Mouse (Mus musculus) spleen, adult 18-20 months (tissue): Measurements from ENCODE around the gene Gpc1.

ENCODE experiments used
- DNase-seq, 2 experiments: peaks; one replicate each; pipeline ENCODE4 v3.0.0; 2022; ENCODE audit warnings: mixed read lengths in 2 of 2

The Gpc1 gene

DNA sequence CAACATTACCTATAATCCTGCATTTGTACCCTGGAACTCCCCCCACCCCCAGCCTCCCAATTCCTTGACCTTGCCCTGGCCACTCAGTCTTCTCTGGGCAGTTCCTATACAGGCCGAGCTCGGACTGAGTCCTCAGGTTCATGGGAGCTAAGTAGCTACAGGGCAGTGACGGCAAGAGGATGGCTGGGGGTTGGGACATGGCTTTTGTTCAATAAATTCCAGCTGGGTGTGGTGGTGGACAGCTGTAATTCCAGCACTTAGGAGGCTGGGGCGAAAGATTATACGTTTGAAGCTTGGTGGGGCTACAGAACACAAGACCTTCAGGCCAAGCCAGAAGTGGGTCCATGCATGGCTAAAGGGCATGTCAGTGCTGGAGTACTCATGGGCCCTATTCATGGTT, 48.7 kb downstream of the Gpc1 start:
- no peak for DNase-seq

DNA sequence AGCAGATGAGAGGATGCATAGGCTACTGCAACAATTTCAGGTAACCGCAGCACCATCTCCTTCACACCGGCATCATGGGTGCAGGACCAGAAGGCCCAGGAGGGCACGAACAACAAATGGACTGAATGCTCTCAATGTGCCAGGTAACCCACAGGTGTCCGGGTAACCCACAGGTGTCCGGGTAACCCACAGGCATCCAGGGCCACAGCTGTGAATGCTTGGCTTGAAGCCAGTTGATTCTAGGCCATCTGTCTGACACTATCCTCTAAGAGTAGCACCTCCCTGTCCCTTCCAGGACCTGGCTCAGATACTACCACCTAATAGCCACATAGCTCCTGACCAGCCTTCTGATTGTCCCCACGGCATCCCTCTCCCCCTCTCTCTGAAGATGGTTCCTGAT, 50.5 kb downstream of the Gpc1 start:
- DNase-seq, result no peak

DNA sequence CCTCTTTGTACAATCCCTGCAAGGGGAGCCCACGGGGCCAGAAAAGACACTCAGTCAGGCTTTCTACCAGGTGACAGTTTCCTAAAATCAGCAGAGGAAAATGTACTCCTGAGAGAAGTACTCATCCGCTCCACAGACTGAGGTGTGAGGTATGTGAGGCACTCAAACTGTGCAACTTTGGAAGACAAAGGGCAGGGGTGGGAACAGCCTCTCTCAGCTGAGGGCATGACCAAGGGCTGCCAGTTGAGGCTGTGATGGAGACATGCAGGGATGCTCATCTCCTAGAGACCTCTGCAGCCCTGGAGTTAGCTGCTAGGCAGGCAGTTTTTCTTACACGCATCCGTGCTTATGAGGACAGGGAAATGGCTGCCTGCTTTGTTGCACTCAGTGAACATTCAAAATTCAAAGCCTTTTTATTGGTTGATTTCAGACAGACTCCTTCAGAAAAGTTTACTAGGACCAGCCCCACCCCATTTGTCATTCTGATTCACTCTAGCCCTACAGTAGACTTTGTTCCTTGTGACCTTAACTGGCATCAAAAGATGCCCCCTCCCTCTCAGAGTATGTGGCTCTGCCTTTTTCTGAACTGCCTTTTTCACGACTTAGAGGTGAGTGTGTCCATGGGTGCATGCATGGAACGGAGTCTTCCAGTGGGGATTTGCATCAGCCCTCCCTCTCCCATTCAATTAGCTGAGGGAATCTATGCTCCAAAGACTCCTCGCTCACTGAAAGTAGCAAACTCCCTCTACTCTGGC, 57.6 kb downstream of the Gpc1 start:
- no peak for DNase-seq

DNA sequence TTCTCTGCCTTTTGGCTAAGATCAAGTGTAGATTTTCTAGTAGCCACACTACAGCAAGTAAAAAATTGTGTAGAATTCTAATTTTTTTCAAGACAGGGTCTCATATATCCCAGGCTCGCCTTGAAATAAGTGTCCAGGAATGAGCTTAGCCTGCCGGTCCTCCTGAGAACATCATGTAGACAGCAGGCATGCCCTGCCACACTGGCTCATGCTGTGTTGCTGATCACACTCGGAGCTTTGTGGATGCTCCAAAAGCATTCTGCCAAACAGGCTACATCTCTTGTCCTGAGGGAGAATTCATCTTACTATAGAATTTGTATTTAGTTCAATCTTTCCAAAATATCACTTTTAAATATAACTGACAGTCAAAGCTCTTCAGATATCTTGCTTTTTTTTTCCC, 61.3 kb downstream of the Gpc1 start:
- no peak for DNase-seq

DNA sequence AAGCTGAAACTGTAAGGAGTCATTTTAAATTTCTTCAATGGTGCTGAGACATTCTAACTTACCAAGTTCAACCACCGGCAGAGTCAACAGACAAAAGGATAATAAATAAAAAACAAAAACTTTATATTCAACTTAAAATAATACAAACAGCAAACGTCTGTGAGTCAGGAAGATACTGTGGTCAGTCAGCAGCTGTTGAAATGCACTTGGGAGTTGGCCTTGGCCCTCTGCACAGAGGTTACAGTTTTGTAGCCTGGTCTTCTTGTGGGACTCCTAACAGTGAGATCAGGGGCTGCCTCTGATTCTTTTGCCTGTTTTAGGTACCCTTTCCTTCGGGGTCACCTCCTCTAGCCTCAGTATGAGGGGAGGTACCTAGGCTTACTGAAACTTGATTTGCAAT, 62.5 kb downstream of the Gpc1 start:
- no peak for DNase-seq

DNA sequence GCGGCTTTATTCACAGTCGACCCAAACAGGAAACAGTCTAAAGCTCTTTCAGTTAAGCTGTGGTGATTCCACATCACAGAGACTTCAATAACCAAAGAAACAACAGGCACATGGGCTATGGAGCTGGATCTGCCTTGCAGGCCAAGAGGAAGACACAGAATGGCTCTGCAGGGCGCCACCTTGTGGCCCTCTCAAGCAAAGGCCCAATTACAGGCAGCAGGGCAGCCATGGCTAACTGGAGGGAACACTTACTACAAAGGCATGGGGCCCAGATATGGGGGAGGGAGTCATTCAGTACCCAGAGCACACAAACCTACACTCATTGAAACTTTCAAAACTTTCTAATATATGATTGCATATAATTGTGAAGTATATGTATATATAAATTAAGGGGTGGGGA, 63.6 kb downstream of the Gpc1 start:
- peak; percentile 33 to 67 for DNase-seq

DNA sequence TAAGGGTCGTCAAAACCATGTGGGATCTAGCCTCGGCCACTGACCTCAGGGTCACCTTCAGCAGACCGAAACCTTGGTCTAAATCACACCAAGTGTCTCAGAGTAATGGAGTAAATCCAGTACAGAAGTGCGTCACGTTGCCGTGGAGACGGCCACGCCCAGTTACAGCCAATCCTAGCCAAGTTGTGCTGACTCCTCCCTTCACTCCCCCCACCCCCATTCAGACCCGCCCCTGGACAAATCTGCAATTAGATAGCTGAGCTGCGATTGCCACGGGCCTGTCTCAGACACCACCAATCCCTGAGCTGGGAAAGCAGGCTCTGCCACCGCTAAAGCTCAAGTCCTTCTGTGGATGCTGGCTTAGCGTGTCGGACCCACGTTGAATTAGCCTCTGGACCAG, 71.3 kb downstream of the Gpc1 start, which contains the start of gene Ankmy1:
Gene Ankmy1, minus strand, starts transcription at position 121 of the 400 bp plus-strand sequence.
- no peak for DNase-seq

DNA sequence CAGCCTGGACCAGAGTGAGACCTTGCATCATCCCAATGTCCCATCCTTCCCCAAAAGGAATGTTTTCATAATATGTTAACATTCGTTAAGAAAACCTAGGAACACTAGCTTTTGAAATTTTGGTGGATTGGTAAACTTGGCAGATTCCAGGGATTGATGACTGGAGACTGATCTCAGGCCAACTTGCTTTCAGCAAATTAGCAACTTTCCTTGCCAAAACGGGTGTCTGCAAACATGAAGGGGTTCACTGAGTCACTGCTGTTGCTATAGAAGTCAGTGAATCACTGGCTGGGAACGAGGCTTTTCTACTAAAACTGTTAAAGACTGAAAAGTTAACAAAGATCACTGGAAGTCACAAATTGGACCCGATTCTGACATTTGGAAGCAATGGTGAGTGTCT, 72.2 kb downstream of the Gpc1 start:
- DNase-seq, result no peak

DNA sequence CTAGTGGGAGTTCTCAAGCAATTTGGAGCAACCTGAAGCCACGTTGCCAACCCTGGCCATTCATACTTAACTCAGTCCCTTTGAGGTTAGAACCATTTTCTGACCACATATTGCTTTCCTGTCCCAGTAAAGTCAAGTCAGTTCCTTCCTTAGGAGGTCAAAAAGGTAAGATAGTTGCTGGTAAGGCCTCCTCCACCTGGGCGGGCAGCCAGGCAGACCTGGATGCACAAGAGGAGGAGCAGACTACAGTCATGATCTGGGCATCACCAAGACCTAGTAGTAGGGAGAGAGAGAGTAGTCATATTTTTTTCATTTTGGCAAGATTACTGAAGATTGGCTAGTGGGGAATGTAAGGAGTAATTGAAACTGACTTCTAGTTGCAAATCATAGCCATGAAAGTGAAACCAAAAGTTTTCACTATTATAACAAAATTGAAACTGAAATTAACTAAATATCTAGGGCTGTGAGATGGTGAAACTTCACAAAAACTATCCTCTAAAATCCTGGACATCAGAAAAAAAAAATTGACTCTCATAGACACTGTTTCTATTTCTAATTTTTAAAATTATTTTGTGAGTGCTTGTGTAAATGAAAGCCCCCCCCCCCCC, 74.4 kb downstream of the Gpc1 start:
- no peak for DNase-seq

DNA sequence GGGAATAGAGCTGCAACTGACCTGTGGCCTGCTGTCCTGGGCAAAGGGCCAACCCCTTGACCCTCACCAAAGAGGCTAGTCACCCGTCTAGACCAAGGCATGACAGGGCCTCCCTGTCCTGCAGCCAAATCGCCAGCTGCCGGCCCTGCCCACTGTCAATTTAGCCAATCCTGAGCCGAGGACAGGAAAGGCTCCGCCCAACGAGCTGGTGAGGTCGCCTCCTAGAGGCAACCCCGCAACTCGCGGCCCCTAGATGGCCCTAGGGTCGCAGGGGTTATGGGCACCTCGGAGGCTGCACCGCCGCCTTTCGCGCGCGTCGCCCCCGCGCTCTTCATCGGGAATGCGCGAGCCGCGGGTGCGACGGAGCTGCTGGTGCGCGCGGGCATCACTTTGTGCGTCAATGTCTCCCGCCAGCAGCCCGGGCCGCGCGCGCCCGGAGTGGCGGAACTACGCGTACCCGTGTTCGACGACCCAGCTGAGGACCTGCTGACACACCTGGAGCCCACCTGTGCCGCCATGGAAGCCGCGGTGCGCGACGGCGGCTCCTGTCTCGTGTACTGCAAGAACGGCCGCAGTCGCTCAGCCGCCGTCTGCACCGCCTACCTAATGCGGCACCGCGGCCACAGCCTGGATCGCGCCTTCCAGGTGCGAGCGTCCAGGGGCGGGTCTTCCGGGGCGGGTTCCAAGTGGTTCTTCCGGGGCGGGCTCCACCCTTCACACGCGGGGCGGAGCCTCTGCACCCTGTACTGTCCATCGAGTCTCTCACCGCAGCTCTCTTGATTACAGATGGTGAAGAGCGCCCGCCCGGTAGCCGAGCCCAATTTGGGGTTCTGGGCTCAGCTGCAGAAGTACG, 75.6 kb downstream of the Gpc1 start, which contains the start of gene Dusp28:
Gene Dusp28, plus strand, starts transcription at position 203 of the 853 bp plus-strand sequence.
- peak; percentile 76 to 80 for DNase-seq

DNA sequence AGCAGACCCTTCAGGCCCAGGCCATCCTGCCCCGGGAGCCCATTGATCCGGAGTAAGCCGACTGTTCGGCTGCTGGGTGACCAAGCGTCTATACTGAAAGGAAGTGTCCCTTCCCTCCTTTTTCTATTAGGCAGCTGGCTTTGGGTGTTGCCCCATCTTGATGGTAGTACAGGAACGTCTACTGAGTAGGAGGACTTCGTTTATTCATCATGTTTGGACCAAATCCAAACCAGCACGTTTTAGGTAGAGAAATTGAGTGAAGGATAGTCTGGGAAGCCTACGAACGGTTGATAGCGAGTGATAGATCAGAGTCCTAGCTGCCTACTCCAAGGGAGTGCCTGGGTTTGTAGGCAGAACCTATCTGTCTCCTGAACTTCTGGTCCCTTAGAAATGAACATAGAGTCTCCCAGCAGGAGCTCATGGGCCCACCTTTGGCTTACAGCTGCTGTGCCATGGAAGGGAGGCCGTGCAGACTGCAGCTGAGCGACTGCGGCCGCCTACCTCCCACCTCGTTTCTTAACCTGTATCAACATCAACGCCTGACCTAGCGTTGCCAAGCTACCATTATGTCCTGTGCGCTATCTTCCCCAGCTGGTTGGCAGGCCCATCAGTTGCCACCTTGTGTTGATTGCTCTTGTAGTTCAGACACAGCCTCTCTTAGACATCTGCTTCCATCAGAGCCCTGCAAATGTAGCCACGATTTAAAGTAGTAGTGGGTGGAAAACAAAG, 76.4 kb downstream of the Gpc1 start:
- DNase-seq, result no peak

DNA sequence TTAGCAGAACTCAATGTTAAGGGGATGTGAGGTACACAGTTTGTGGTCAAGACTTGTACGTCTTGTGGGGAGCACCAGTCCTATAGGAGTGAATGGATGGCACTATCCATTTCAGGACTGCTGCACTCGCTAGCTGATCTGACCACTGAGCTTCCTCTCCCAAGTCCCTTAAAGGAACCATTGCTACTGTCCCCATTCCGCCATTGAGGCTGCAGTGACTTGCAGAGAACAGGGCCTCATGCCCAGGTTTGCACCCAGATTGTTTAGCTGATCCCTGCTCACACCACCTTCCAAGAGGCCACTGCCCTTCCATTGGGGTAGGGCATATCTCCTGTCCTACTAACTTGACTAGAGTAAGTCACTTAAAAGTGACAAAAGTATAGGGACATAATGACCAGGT, 77.2 kb downstream of the Gpc1 start:
- DNase-seq, result no peak

DNA sequence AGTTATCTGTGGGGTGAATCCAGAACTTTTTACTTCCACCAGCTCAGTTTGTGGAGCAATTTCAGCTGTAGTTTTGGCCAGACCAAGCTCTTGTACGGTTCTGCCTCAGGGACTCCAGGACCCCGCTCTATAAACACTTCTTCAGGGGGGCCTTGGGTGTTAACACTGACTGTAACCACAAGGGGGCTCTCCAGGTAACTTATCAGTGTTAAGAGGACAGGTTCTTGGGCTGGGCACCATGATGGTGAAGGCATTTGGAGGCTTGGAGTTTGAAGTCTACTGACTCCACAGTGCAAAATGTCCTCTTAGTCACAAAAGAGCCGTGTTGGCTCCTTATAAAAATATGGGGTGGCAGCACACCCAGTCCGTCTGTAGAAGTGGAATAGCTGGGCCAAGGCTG, 77.6 kb downstream of the Gpc1 start:
- DNase-seq, result peak in 1 of 2 experiments; percentile 33
